Mouse (Mus musculus) forebrain, postnatal 0 days (tissue): Measurements from ENCODE around the gene Hyal2. TPM values are rescaled to one million over a fixed set of nuclear protein-coding genes. Genes with fewer than 3 reads are reported as not detected.
A peak's percentile ranks its signal among the peaks of the same experiment; 100 is the strongest.

Source experiments
- ATAC-seq: fragments of 200-750 bp; cut with Nextera tagmentation; 2 replicates; pipeline ENCODE4 v1.8.0; 2017; ENCODE audit warnings: mild to moderate bottlenecking, moderate library complexity
- DNase-seq: peaks from one replicate; pipeline ENCODE4 v3.0.0-alpha.2; 2015
- H3K27ac ChIP-seq: fragments of 300-500 bp; sonication (generic); 2 replicates; pipeline ENCODE4 v1.5.1; 2014; ENCODE audit warnings: low read depth, mild to moderate bottlenecking, antibody characterized with exemption, low read length, moderate library complexity, mixed read lengths
- H3K27me3 ChIP-seq: fragments of 300-500 bp; sonication (generic); 2 replicates; pipeline ENCODE4 v1.6.1; 2014; ENCODE audit warnings: mild to moderate bottlenecking, low read length, mixed read lengths; ENCODE audit not compliant: insufficient read depth
- H3K36me3 ChIP-seq: fragments of 300-500 bp; sonication (generic); 2 replicates; pipeline ENCODE4 v1.6.1; 2014; ENCODE audit warnings: mild to moderate bottlenecking, moderate library complexity; ENCODE audit not compliant: insufficient read depth
- H3K4me1 ChIP-seq: fragments of 300-500 bp; sonication (generic); 2 replicates; pipeline ENCODE4 v1.6.1; 2014; ENCODE audit warnings: antibody characterized with exemption; ENCODE audit not compliant: insufficient read depth
- H3K4me2 ChIP-seq: fragments of 300-500 bp; sonication (generic); 2 replicates; pipeline ENCODE4 v1.6.1; 2014; ENCODE audit warnings: low read depth, mild to moderate bottlenecking, moderate library complexity
- H3K4me3 ChIP-seq: fragments of 300-500 bp; sonication (generic); 2 replicates; pipeline ENCODE4 v1.5.1; 2014; ENCODE audit warnings: low read depth, low read length, mixed read lengths
- H3K9ac ChIP-seq: fragments of 300-500 bp; sonication (generic); 2 replicates; pipeline ENCODE4 v1.6.1; 2014; ENCODE audit warnings: mild to moderate bottlenecking
- H3K9me3 ChIP-seq: fragments of 300-500 bp; sonication (generic); 2 replicates; pipeline ENCODE4 v1.6.1; 2016; ENCODE audit warnings: low read length
- CTCF ChIP-seq: sonication (generic); IDR thresholded peaks from 2 replicates; pipeline ENCODE4 v1.5.1; 2016; ENCODE audit warnings: antibody characterized with exemption, control low read depth, low read depth
- WGBS: fragments of 180-500 bp; shearing (Covaris S2); extraction: QIAGEN DNeasy Blood & Tissue Kit; methylation state at CpG from one replicate; pipeline ENCODE4 v1.1.7; 2014; 5-methylcytosine and 5-hydroxymethylcytosine counted together
- polyA plus RNA-seq: library from polyadenylated mRNA; unstranded; fragments of >200 nt; fragmentation: Nextera tagmentation; extraction: Ambion mirVana; gene quantifications from 2 replicates; pipeline ENCODE4 v1.2.1, GENCODE M21; 2015
- total RNA-seq: library from RNA; depleted of rRNA; stranded (reverse); fragments of >200 nt; gene quantifications from 2 replicates; pipeline ENCODE4 v1.2.3, GENCODE M21; 2014; rRNA removed

Hyal2 gene
- total and polyA plus RNA-seq, 2 experiments from 2014 or later, result 43.1 to 51.5 TPM

- Histone ChIP-seq H3K27me3 (no peaks in the 10 kb centered on the region), H3K36me3 (peaks cover 58% of the 10 kb centered on the region), H3K9me3 (no peaks in the 10 kb centered on the region), H3K9ac (no peak overlapping the region), H3K27ac (0 out of 2 replicates have a peak overlapping the region, but pooled peaks have one; percentile 15), H3K4me2 (no peak overlapping the region), H3K4me3 (no peak overlapping the region), H3K4me1 (no peaks in the 10 kb centered on the region)
- DNase-seq (no peak), ATAC-seq (0 out of 2 replicates have a peak, but pooled peaks have one; percentile 14)
- WGBS, result 38% methylated on average over 13 of the region's 13 CpGs
- no peak for TF ChIP-seq CTCF
These were observed 51.2 kb downstream of the Hyal2 start for GRCm38 (mm10) chr9:107618778-107619545.

- Histone ChIP-seq H3K9ac (no peak overlapping the region), H3K9me3 (no peaks in the 10 kb centered on the region), H3K4me2 (no peak overlapping the region), H3K36me3 (peaks cover 53% of the 10 kb centered on the region), H3K4me1 (no peaks in the 10 kb centered on the region), H3K27me3 (no peaks in the 10 kb centered on the region), H3K4me3 (no peak overlapping the region), H3K27ac (no peak overlapping the region)
- TF ChIP-seq CTCF, result no peak
- ATAC-seq, result no peak
- DNase-seq, result no peak
- 75% methylated on average over 13 of the region's 13 CpGs for WGBS
These were observed 51.8 kb downstream of the Hyal2 start for GRCm38 (mm10) chr9:107619546-107619879.

- no peak for DNase-seq
- ATAC-seq, result no peak
- TF ChIP-seq CTCF, result no peak
- Histone ChIP-seq H3K4me3 (no peak overlapping the region), H3K9ac (no peak overlapping the region), H3K4me2 (no peak overlapping the region), H3K36me3 (peaks cover 39% of the 10 kb centered on the region), H3K9me3 (no peaks in the 10 kb centered on the region), H3K4me1 (no peaks in the 10 kb centered on the region), H3K27me3 (no peaks in the 10 kb centered on the region), H3K27ac (no peak overlapping the region)
These were observed 53.2 kb downstream of the Hyal2 start for GRCm38 (mm10) chr9:107620954-107621353.

Other genes with a start within 250 kb of the Hyal2 start
- gene Hemk1, start 229.6 kb upstream of the Hyal2 start, total RNA-seq, result 14.1 and 14.2 TPM in 2 replicates
- gene Hemk1, start 229.6 kb upstream of the Hyal2 start, polyA plus RNA-seq, result 12.9 and 13.4 TPM in 2 replicates
- gene 6430571L13Rik, start 227.3 kb upstream of the Hyal2 start, total RNA-seq, result 5.2 and 7.2 TPM in 2 replicates
- 3.7 and 6.0 TPM in 2 replicates for gene 6430571L13Rik, start 227.3 kb upstream of the Hyal2 start, polyA plus RNA-seq
- 29.7 and 49.5 TPM in 2 replicates for gene Cacna2d2, start 168.3 kb upstream of the Hyal2 start, total RNA-seq
- gene Cacna2d2, start 168.3 kb upstream of the Hyal2 start, polyA plus RNA-seq, result 3.0 and 5.0 TPM in 2 replicates
- gene Tmem115, start 34.0 kb upstream of the Hyal2 start, total RNA-seq, result 44.3 and 51.4 TPM in 2 replicates
- 49.7 and 50.4 TPM in 2 replicates for gene Tmem115, start 34.0 kb upstream of the Hyal2 start, polyA plus RNA-seq
- gene Cyb561d2, start 25.8 kb upstream of the Hyal2 start, total RNA-seq, result 36.0 and 42.7 TPM in 2 replicates
- 47.0 and 48.3 TPM in 2 replicates for gene Cyb561d2, start 25.8 kb upstream of the Hyal2 start, polyA plus RNA-seq
- 59.9 and 73.3 TPM in 2 replicates for gene Nprl2, start 25.7 kb upstream of the Hyal2 start, total RNA-seq
- gene Nprl2, start 25.7 kb upstream of the Hyal2 start, polyA plus RNA-seq, result 65.9 and 70.4 TPM in 2 replicates
- gene Zmynd10, start 20.6 kb upstream of the Hyal2 start, total RNA-seq, result 6.4 and 11.6 TPM in 2 replicates
- 5.9 and 7.0 TPM in 2 replicates for gene Zmynd10, start 20.6 kb upstream of the Hyal2 start, polyA plus RNA-seq
- 21.7 and 25.2 TPM in 2 replicates for gene Rassf1, start 16.4 kb upstream of the Hyal2 start, total RNA-seq
- 26.6 and 33.3 TPM in 2 replicates for gene Rassf1, start 16.4 kb upstream of the Hyal2 start, polyA plus RNA-seq
- 109 and 118 TPM in 2 replicates for gene Tusc2, start 4.7 kb upstream of the Hyal2 start, total RNA-seq
- 128 and 129 TPM in 2 replicates for gene Tusc2, start 4.7 kb upstream of the Hyal2 start, polyA plus RNA-seq
- 3.5 and 3.9 TPM in 2 replicates for gene Hyal1, start 9.0 kb downstream of the Hyal2 start, total RNA-seq
- gene Hyal1, start 9.0 kb downstream of the Hyal2 start, polyA plus RNA-seq, result 1.9 and 2.0 TPM in 2 replicates
- 15.8 and 27.0 TPM in 2 replicates for gene Naa80, start 10.9 kb downstream of the Hyal2 start, total RNA-seq
- gene Naa80, start 10.9 kb downstream of the Hyal2 start, polyA plus RNA-seq, result 18.8 and 21.3 TPM in 2 replicates
- 1.00 and 2.9 TPM in 2 replicates for gene Hyal3, start 12.9 kb downstream of the Hyal2 start, total RNA-seq
- 1.3 and 1.5 TPM in 2 replicates for gene Hyal3, start 12.9 kb downstream of the Hyal2 start, polyA plus RNA-seq
- 11.7 and 13.8 TPM in 2 replicates for gene Ifrd2, start 19.7 kb downstream of the Hyal2 start, total RNA-seq
- gene Ifrd2, start 19.7 kb downstream of the Hyal2 start, polyA plus RNA-seq, result 6.2 and 7.4 TPM in 2 replicates
- 6.5 and 6.6 TPM in 2 replicates for gene Sema3b, start 41.3 kb downstream of the Hyal2 start, total RNA-seq
- 3.9 and 4.4 TPM in 2 replicates for gene Sema3b, start 41.3 kb downstream of the Hyal2 start, polyA plus RNA-seq
- gene Gnai2, start 67.4 kb downstream of the Hyal2 start, total RNA-seq, result 200 and 223 TPM in 2 replicates
- gene Gnai2, start 67.4 kb downstream of the Hyal2 start, polyA plus RNA-seq, result 267 and 287 TPM in 2 replicates
- gene Slc38a3, start 101.6 kb downstream of the Hyal2 start, total RNA-seq, result 43.5 and 60.9 TPM in 2 replicates
- gene Slc38a3, start 101.6 kb downstream of the Hyal2 start, polyA plus RNA-seq, result 38.7 and 39.8 TPM in 2 replicates
- gene Gnat1, start 111.8 kb downstream of the Hyal2 start, total RNA-seq, result 0.24 TPM in 1 of 2 replicates, not detected in the other
- gene Gnat1, start 111.8 kb downstream of the Hyal2 start, polyA plus RNA-seq, result 0.73 and 1.8 TPM in 2 replicates
- 56.6 and 61.4 TPM in 2 replicates for gene Sema3f, start 142.5 kb downstream of the Hyal2 start, total RNA-seq
- 7.1 and 7.8 TPM in 2 replicates for gene Sema3f, start 142.5 kb downstream of the Hyal2 start, polyA plus RNA-seq
- 173 and 208 TPM in 2 replicates for gene Rbm5, start 203.1 kb downstream of the Hyal2 start, total RNA-seq
- 111 and 152 TPM in 2 replicates for gene Rbm5, start 203.1 kb downstream of the Hyal2 start, polyA plus RNA-seq